Mouse (Mus musculus): ENCODE measurements around the gene Slc5a5. TPM values are rescaled to one million over a fixed set of nuclear protein-coding genes. Genes with fewer than 3 reads are reported as not detected.

The Slc5a5 gene
- total RNA-seq (2021): 1 to 10 TPM; 7.3 to 8.3 TPM
- long read RNA-seq, experiment 1, partial matches to known transcripts: 13 of 13 reads
- long read RNA-seq, experiment 1, other reads (novel, unspliced or antisense): 0 of 13 reads
- long read RNA-seq, experiment 2, partial matches to known transcripts: 16 of 20 reads
- long read RNA-seq, experiment 2, other reads (novel, unspliced or antisense): 0 of 20 reads

GRCm38 (mm10) chr8:70892022-70892895, at the start of gene Slc5a5:
Slc5a5 (minus strand) TSS chr8:70892757.
- no peak for DNase-seq (ENCODE audit: low spot score in 2 of 2)

GRCm38 (mm10) chr8:70941478-70941877, 48.9 kb upstream of the Slc5a5 start:
- no peak for DNase-seq (ENCODE audit: low spot score in 2 of 2)

GRCm38 (mm10) chr8:70937200-70937599, 44.6 kb upstream of the Slc5a5 start:
- no peak for DNase-seq (ENCODE audit: low spot score in 2 of 2)

- no peak for DNase-seq (ENCODE audit: low spot score in 2 of 2)
Measured at GRCm38 (mm10) chr8:70934786-70935185, 42.2 kb upstream of the Slc5a5 start.

GRCm38 (mm10) chr8:70933036-70933435, 40.5 kb upstream of the Slc5a5 start:
- DNase-seq (ENCODE audit: low spot score in 2 of 2): no peak

GRCm38 (mm10) chr8:70931731-70932130, 39.2 kb upstream of the Slc5a5 start:
- no peak for DNase-seq (ENCODE audit: low spot score in 2 of 2)

GRCm38 (mm10) chr8:70928778-70929322, 36.3 kb upstream of the Slc5a5 start:
- no peak for DNase-seq (ENCODE audit: low spot score in 2 of 2)

- DNase-seq (ENCODE audit: low spot score in 2 of 2): no peak
Measured at GRCm38 (mm10) chr8:70928096-70928495, 35.5 kb upstream of the Slc5a5 start.

- DNase-seq (ENCODE audit: low spot score in 2 of 2): no peak
Measured at GRCm38 (mm10) chr8:70926396-70926795, 33.8 kb upstream of the Slc5a5 start.

GRCm38 (mm10) chr8:70925754-70926153, 33.2 kb upstream of the Slc5a5 start:
- DNase-seq (ENCODE audit: low spot score in 2 of 2): peak in 1 of 2 experiments; percentile 0

- DNase-seq (ENCODE audit: low spot score in 2 of 2): peak in 1 of 2 experiments; percentile 0
Measured at GRCm38 (mm10) chr8:70924151-70924550, 31.6 kb upstream of the Slc5a5 start.

GRCm38 (mm10) chr8:70920049-70920922, 27.7 kb upstream of the Slc5a5 start:
- no peak for DNase-seq (ENCODE audit: low spot score in 2 of 2)

- DNase-seq (ENCODE audit: low spot score in 2 of 2): no peak
Measured at GRCm38 (mm10) chr8:70914704-70915103, 22.1 kb upstream of the Slc5a5 start.

GRCm38 (mm10) chr8:70913523-70913922, 21.0 kb upstream of the Slc5a5 start:
- no peak for DNase-seq (ENCODE audit: low spot score in 2 of 2)

- DNase-seq (ENCODE audit: low spot score in 2 of 2): no peak
Measured at GRCm38 (mm10) chr8:70912955-70913354, 20.4 kb upstream of the Slc5a5 start.

GRCm38 (mm10) chr8:70911596-70911995, 19.0 kb upstream of the Slc5a5 start:
- no peak for DNase-seq (ENCODE audit: low spot score in 2 of 2)

- no peak for DNase-seq (ENCODE audit: low spot score in 2 of 2)
Measured at GRCm38 (mm10) chr8:70907518-70907917, 15.0 kb upstream of the Slc5a5 start.

GRCm38 (mm10) chr8:70905831-70906736, 13.5 kb upstream of the Slc5a5 start, which contains the start of gene Map1s:
Map1s (plus strand) TSS chr8:70905932.
- DNase-seq (ENCODE audit: low spot score in 2 of 2): peak; percentile 84 to 90

GRCm38 (mm10) chr8:70905463-70905830, 12.9 kb upstream of the Slc5a5 start:
- no peak for DNase-seq (ENCODE audit: low spot score in 2 of 2)

GRCm38 (mm10) chr8:70904532-70904931, 12.0 kb upstream of the Slc5a5 start:
- DNase-seq (ENCODE audit: low spot score in 2 of 2): no peak

All from layer of hippocampus, postnatal 14 days (tissue).